Mouse (Mus musculus) neural tube, embryonic 14.5 days (tissue): ENCODE measurements around the gene Osbpl10. TPM values are rescaled to one million over a fixed set of nuclear protein-coding genes. Genes with fewer than 3 reads are reported as not detected.

Experiments used
- ATAC-seq: fragments of 200-750 bp; cut with Nextera tagmentation; 2 replicates; pipeline ENCODE4 v1.8.0; 2017; ENCODE audit warnings: low read depth, mild to moderate bottlenecking, moderate TSS enrichment, moderate library complexity
- H3K27ac ChIP-seq: fragments of 300-500 bp; sonication (generic); 2 replicates; pipeline ENCODE4 v1.5.1; 2014; ENCODE audit warnings: low read depth, mild to moderate bottlenecking, control low read depth, low read length, moderate library complexity, mixed read lengths
- H3K27me3 ChIP-seq: fragments of 300-500 bp; sonication (generic); 2 replicates; pipeline ENCODE4 v1.6.1; 2014; ENCODE audit warnings: low read length; ENCODE audit not compliant: control insufficient read depth, insufficient read depth
- H3K36me3 ChIP-seq: fragments of 300-500 bp; sonication (generic); 2 replicates; pipeline ENCODE4 v1.6.1; 2014; ENCODE audit warnings: low read length, mixed read lengths; ENCODE audit not compliant: control insufficient read depth, insufficient read depth
- H3K4me1 ChIP-seq: fragments of 300-500 bp; sonication (generic); 2 replicates; pipeline ENCODE4 v1.6.1; 2014; ENCODE audit warnings: low read length; ENCODE audit not compliant: control insufficient read depth, insufficient read depth
- H3K4me2 ChIP-seq: fragments of 300-500 bp; sonication (generic); 2 replicates; pipeline ENCODE4 v1.6.1; 2014; ENCODE audit warnings: mild to moderate bottlenecking, low read depth, low read length, control low read depth
- H3K4me3 ChIP-seq: fragments of 300-500 bp; sonication (generic); 2 replicates; pipeline ENCODE4 v1.5.1; 2014; ENCODE audit warnings: low read depth, low read length, control low read depth, mixed read lengths
- H3K9ac ChIP-seq: fragments of 300-500 bp; sonication (generic); replicated peaks from 2 replicates; pipeline ENCODE4 v1.6.1; 2014; ENCODE audit warnings: low read depth, mild to moderate bottlenecking, control low read depth, low read length, mixed read lengths
- H3K9me3 ChIP-seq: fragments of 300-500 bp; sonication (generic); 2 replicates; pipeline ENCODE4 v1.6.1; 2016; ENCODE audit warnings: low read length; ENCODE audit not compliant: control insufficient read depth
- WGBS: fragments of 180-500 bp; shearing (Covaris S2); extraction: QIAGEN DNeasy Blood & Tissue Kit; methylation state at CpG from one replicate; pipeline ENCODE4 v1.1.7; 2014; 5-methylcytosine and 5-hydroxymethylcytosine counted together
- polyA plus RNA-seq: library from polyadenylated mRNA; unstranded; fragments of >200 nt; fragmentation: Nextera tagmentation; extraction: Ambion mirVana; gene quantifications from 2 replicates; pipeline ENCODE4 v1.2.1, GENCODE M21; 2014

Osbpl10 gene
- polyA plus RNA-seq, 1 experiment from 2014 or later: 3.3 TPM

- Histone ChIP-seq H3K36me3 (no peaks in the 10 kb centered on the region), H3K4me1 (no peaks in the 10 kb centered on the region), H3K4me2 (no peak overlapping the region), H3K9me3 (no peaks in the 10 kb centered on the region), H3K4me3 (no peak overlapping the region), H3K9ac (no peak overlapping the region), H3K27me3 (no peaks in the 10 kb centered on the region), H3K27ac (no peak overlapping the region)
- no peak for ATAC-seq
- 66% methylated on average over 8 of the region's 8 CpGs for WGBS
Observed at GRCm38 (mm10) chr9:115135352-115135751, 157.0 kb downstream of the Osbpl10 start.

- no peak overlapping the region for H3K4me3 ChIP-seq
- no peaks in the 10 kb centered on the region for H3K4me1 ChIP-seq
- H3K27ac ChIP-seq: no peak overlapping the region
- H3K36me3 ChIP-seq: no peaks in the 10 kb centered on the region
- 79% methylated on average over 3 of the region's 3 CpGs for WGBS
- H3K27me3 ChIP-seq: no peaks in the 10 kb centered on the region
- H3K9me3 ChIP-seq: no peaks in the 10 kb centered on the region
- H3K9ac ChIP-seq: no peak overlapping the region
- ATAC-seq: no peak
- no peak overlapping the region for H3K4me2 ChIP-seq
Observed at GRCm38 (mm10) chr9:115137858-115138257, 159.5 kb downstream of the Osbpl10 start.

- H3K4me1 ChIP-seq: no peaks in the 10 kb centered on the region
- no peaks in the 10 kb centered on the region for H3K27me3 ChIP-seq
- no peak overlapping the region for H3K27ac ChIP-seq
- no peak overlapping the region for H3K4me3 ChIP-seq
- H3K36me3 ChIP-seq: no peaks in the 10 kb centered on the region
- H3K9me3 ChIP-seq: no peaks in the 10 kb centered on the region
- H3K4me2 ChIP-seq: no peak overlapping the region
- no peak for ATAC-seq
- H3K9ac ChIP-seq: no peak overlapping the region
- 59% methylated on average over 14 of the region's 14 CpGs for WGBS
Observed at GRCm38 (mm10) chr9:115139597-115140332, 161.4 kb downstream of the Osbpl10 start.

GRCm38 (mm10) chr9:115147141-115147540, 168.8 kb downstream of the Osbpl10 start:
- ATAC-seq: no peak
- Histone ChIP-seq H3K36me3 (no peaks in the 10 kb centered on the region), H3K27me3 (no peaks in the 10 kb centered on the region), H3K4me3 (no peak overlapping the region), H3K9ac (no peak overlapping the region), H3K4me1 (no peaks in the 10 kb centered on the region), H3K9me3 (no peaks in the 10 kb centered on the region), H3K4me2 (no peak overlapping the region), H3K27ac (no peak overlapping the region)
- WGBS: 91% methylated on average over 5 of the region's 5 CpGs

GRCm38 (mm10) chr9:115147586-115148355, 169.4 kb downstream of the Osbpl10 start:
- Histone ChIP-seq H3K4me2 (no peak overlapping the region), H3K4me1 (no peaks in the 10 kb centered on the region), H3K36me3 (no peaks in the 10 kb centered on the region), H3K9me3 (no peaks in the 10 kb centered on the region), H3K9ac (no peak overlapping the region), H3K27ac (no peak overlapping the region), H3K4me3 (no peak overlapping the region), H3K27me3 (no peaks in the 10 kb centered on the region)
- no peak for ATAC-seq
- 54% methylated on average over 13 of the region's 13 CpGs for WGBS

GRCm38 (mm10) chr9:115149011-115149756, 170.8 kb downstream of the Osbpl10 start:
- Histone ChIP-seq H3K4me2 (no peak overlapping the region), H3K9me3 (no peaks in the 10 kb centered on the region), H3K4me3 (no peak overlapping the region), H3K27ac (no peak overlapping the region), H3K4me1 (no peaks in the 10 kb centered on the region), H3K9ac (no peak overlapping the region), H3K36me3 (no peaks in the 10 kb centered on the region), H3K27me3 (no peaks in the 10 kb centered on the region)
- no peak for ATAC-seq
- WGBS: 90% methylated on average over 18 of the region's 18 CpGs

- ATAC-seq: no peak
- Histone ChIP-seq H3K27ac (no peak overlapping the region), H3K36me3 (no peaks in the 10 kb centered on the region), H3K4me2 (no peak overlapping the region), H3K4me3 (no peak overlapping the region), H3K9ac (no peak overlapping the region), H3K27me3 (no peaks in the 10 kb centered on the region), H3K4me1 (no peaks in the 10 kb centered on the region), H3K9me3 (no peaks in the 10 kb centered on the region)
- WGBS: 68% methylated on average over 5 of the region's 5 CpGs
Observed at GRCm38 (mm10) chr9:115161591-115161990, 183.2 kb downstream of the Osbpl10 start.

- H3K4me2 ChIP-seq: no peak overlapping the region
- H3K27me3 ChIP-seq: no peaks in the 10 kb centered on the region
- WGBS: 39% methylated on average over 5 of the region's 5 CpGs
- H3K4me1 ChIP-seq: no peaks in the 10 kb centered on the region
- ATAC-seq: peak; percentile 58; the same call in 1 of the 2 replicates
- no peak overlapping the region for H3K4me3 ChIP-seq
- H3K9me3 ChIP-seq: no peaks in the 10 kb centered on the region
- no peaks in the 10 kb centered on the region for H3K36me3 ChIP-seq
- no peak overlapping the region for H3K27ac ChIP-seq
- H3K9ac ChIP-seq: no peak overlapping the region
Observed at GRCm38 (mm10) chr9:115163031-115163430, 184.7 kb downstream of the Osbpl10 start.

- Histone ChIP-seq H3K36me3 (no peaks in the 10 kb centered on the region), H3K4me3 (no peak overlapping the region), H3K4me1 (no peaks in the 10 kb centered on the region), H3K27me3 (no peaks in the 10 kb centered on the region), H3K9ac (no peak overlapping the region), H3K27ac (no peak overlapping the region), H3K9me3 (no peaks in the 10 kb centered on the region), H3K4me2 (no peak overlapping the region)
- no peak for ATAC-seq
- 56% methylated on average over 8 of the region's 8 CpGs for WGBS
Observed at GRCm38 (mm10) chr9:115163693-115164092, 185.3 kb downstream of the Osbpl10 start.
